Mouse (Mus musculus) liver, embryonic 15.5 days (tissue): ENCODE results near the gene Sde2. TPM values are rescaled to one million over a fixed set of nuclear protein-coding genes. Genes with fewer than 3 reads are reported as not detected.

Experiments
- ATAC-seq: fragments of 200-750 bp; cut with Nextera tagmentation; 2 replicates; pipeline ENCODE4 v1.8.0; 2017; ENCODE audit warnings: moderate number of reproducible peaks, mild to moderate bottlenecking, moderate library complexity; ENCODE audit not compliant: insufficient read depth
- H3K27ac ChIP-seq: fragments of 300-500 bp; sonication (generic); replicated peaks from 2 replicates; pipeline ENCODE4 v1.5.1; 2015; ENCODE audit warnings: mild to moderate bottlenecking, inconsistent platforms
- H3K27me3 ChIP-seq: fragments of 300-500 bp; sonication (generic); 2 replicates; pipeline ENCODE4 v1.6.1; 2015; ENCODE audit warnings: mild to moderate bottlenecking, inconsistent platforms
- H3K36me3 ChIP-seq: fragments of 300-500 bp; sonication (generic); replicated peaks from 2 replicates; pipeline ENCODE4 v1.6.1; 2015; ENCODE audit warnings: moderate library complexity, mild to moderate bottlenecking, inconsistent platforms
- H3K4me1 ChIP-seq: fragments of 300-500 bp; sonication (generic); replicated peaks from 2 replicates; pipeline ENCODE4 v1.6.1; 2015; ENCODE audit warnings: inconsistent platforms
- H3K4me2 ChIP-seq: fragments of 300-500 bp; sonication (generic); 2 replicates; pipeline ENCODE4 v1.6.1; 2015; ENCODE audit warnings: moderate library complexity, mild to moderate bottlenecking, inconsistent platforms
- H3K4me3 ChIP-seq: fragments of 300-500 bp; sonication (generic); replicated peaks from 2 replicates; pipeline ENCODE4 v1.5.1; 2015; ENCODE audit warnings: mild to moderate bottlenecking, inconsistent platforms
- H3K9ac ChIP-seq: fragments of 300-500 bp; sonication (generic); 2 replicates; pipeline ENCODE4 v1.6.1; 2015; ENCODE audit warnings: moderate library complexity, mild to moderate bottlenecking, inconsistent platforms
- H3K9me3 ChIP-seq: fragments of 300-500 bp; sonication (generic); replicated peaks from 2 replicates; pipeline ENCODE4 v1.6.1; 2016; ENCODE audit warnings: inconsistent platforms
- whole genome bisulfite sequencing: fragments of 180-500 bp; shearing (Covaris S2); methylation state at CpG from one replicate; pipeline ENCODE4 v1.1.7; 2015; ENCODE audit warnings: mixed read lengths; ENCODE audit not compliant: insufficient replicate concordance; 5-methylcytosine and 5-hydroxymethylcytosine counted together
- polyA plus RNA-seq: library from polyadenylated mRNA; unstranded; fragments of >200 nt; fragmentation: Nextera tagmentation; extraction: Ambion mirVana; gene quantifications from 2 replicates; pipeline ENCODE4 v1.2.1, GENCODE M21; 2015

Gene Sde2
- polyA plus RNA-seq, result 21.8 and 22.4 TPM in 2 replicates

- no peaks in the 10 kb centered on the region for H3K27me3 ChIP-seq
- under 1% methylated on average over 77 of the region's 77 CpGs for WGBS
Observed at GRCm38 (mm10) chr1:180850316-180851270, at the start of gene Sde2. Sde2 (plus strand) TSS chr1:180851127.

GRCm38 (mm10) chr1:180801466-180801994 lies 49.4 kb upstream of the Sde2 start:
- Histone ChIP-seq H3K4me2 (no peak overlapping the region), H3K4me3 (no peak overlapping the region), H3K36me3 (peaks cover 65% of the 10 kb centered on the region), H3K9me3 (no peaks in the 10 kb centered on the region), H3K27me3 (no peaks in the 10 kb centered on the region; the same call in 1 of the 2 replicates), H3K4me1 (peaks cover 30% of the 10 kb centered on the region), H3K9ac (no peak overlapping the region), H3K27ac (no peak overlapping the region)
- ATAC-seq, result no peak
- WGBS, result 87% methylated on average over 3 of the region's 3 CpGs

More at GRCm38 (mm10) chr1:180850316-180851270, at the start of gene Sde2:
- Histone ChIP-seq H3K4me2 (peak within 1 kb of the TSS; percentile 75), H3K9ac (peak within 1 kb of the TSS; percentile 81), H3K4me3 (peak within 1 kb of the TSS; percentile 85), H3K4me1 (peaks cover 60% of the 10 kb centered on the region), H3K36me3 (peaks cover 18% of the 10 kb centered on the region), H3K27ac (peak within 1 kb of the TSS; percentile 97), H3K9me3 (no peaks in the 10 kb centered on the region)
- peak; percentile 90 for ATAC-seq

GRCm38 (mm10) chr1:180803881-180804280 lies 47.0 kb upstream of the Sde2 start:
- H3K27me3 ChIP-seq, result no peaks in the 10 kb centered on the region
- 90% methylated on average over 6 of the region's 6 CpGs for WGBS
- H3K4me1 ChIP-seq, result peaks cover 49% of the 10 kb centered on the region
- H3K4me3 ChIP-seq, result no peak overlapping the region
- no peak overlapping the region for H3K4me2 ChIP-seq
- no peaks in the 10 kb centered on the region for H3K9me3 ChIP-seq
- peaks cover 86% of the 10 kb centered on the region for H3K36me3 ChIP-seq
- ATAC-seq, result no peak
- H3K9ac ChIP-seq, result no peak overlapping the region
- H3K27ac ChIP-seq, result no peak overlapping the region

GRCm38 (mm10) chr1:180808831-180809230 lies 42.1 kb upstream of the Sde2 start:
- no peaks in the 10 kb centered on the region for H3K9me3 ChIP-seq
- 0 out of 2 replicates have a peak overlapping the region, but pooled peaks have one; percentile 2 for H3K9ac ChIP-seq
- peak overlapping the region; percentile 77; the same call in 1 of the 2 replicates for H3K4me3 ChIP-seq
- 89% methylated on average over 5 of the region's 5 CpGs for WGBS
- peaks cover 57% of the 10 kb centered on the region for H3K4me1 ChIP-seq
- peak overlapping the region; percentile 70 for H3K4me2 ChIP-seq
- H3K27ac ChIP-seq, result no peak overlapping the region
- H3K27me3 ChIP-seq, result no peaks in the 10 kb centered on the region
- peaks cover 72% of the 10 kb centered on the region for H3K36me3 ChIP-seq
- ATAC-seq, result no peak

GRCm38 (mm10) chr1:180810976-180811375 lies 40.0 kb upstream of the Sde2 start:
- Histone ChIP-seq H3K36me3 (peaks cover 51% of the 10 kb centered on the region), H3K4me1 (peaks cover 60% of the 10 kb centered on the region), H3K4me2 (peak overlapping the region; percentile 70), H3K9ac (peak overlapping the region; percentile 94), H3K9me3 (no peaks in the 10 kb centered on the region), H3K27me3 (no peaks in the 10 kb centered on the region), H3K27ac (peak overlapping the region; percentile 58; the same call in 1 of the 2 replicates), H3K4me3 (peak overlapping the region; percentile 77)
- no peak for ATAC-seq
- WGBS, result 26% methylated on average over 7 of the region's 7 CpGs

GRCm38 (mm10) chr1:180811596-180812462 lies 39.1 kb upstream of the Sde2 start:
- H3K4me2 ChIP-seq, result peak overlapping the region; percentile 70
- H3K36me3 ChIP-seq, result peaks cover 42% of the 10 kb centered on the region
- H3K27ac ChIP-seq, result peak overlapping the region; percentile 100
- no peaks in the 10 kb centered on the region for H3K27me3 ChIP-seq
- peak overlapping the region; percentile 94 for H3K9ac ChIP-seq
- peaks cover 60% of the 10 kb centered on the region for H3K4me1 ChIP-seq
- ATAC-seq, result no peak
- H3K9me3 ChIP-seq, result no peaks in the 10 kb centered on the region
- 1% methylated on average over 27 of the region's 27 CpGs for WGBS
- peak overlapping the region; percentile 77 for H3K4me3 ChIP-seq

GRCm38 (mm10) chr1:180812463-180813408 lies 38.2 kb upstream of the Sde2 start:
- Histone ChIP-seq H3K36me3 (peaks cover 33% of the 10 kb centered on the region), H3K27ac (peak overlapping the region; percentile 100), H3K4me3 (peak overlapping the region; percentile 77), H3K4me1 (peaks cover 60% of the 10 kb centered on the region), H3K9me3 (no peaks in the 10 kb centered on the region), H3K4me2 (peak overlapping the region; percentile 41), H3K9ac (peak overlapping the region; percentile 94), H3K27me3 (no peaks in the 10 kb centered on the region)
- peak; percentile 22 for ATAC-seq
- WGBS, result under 1% methylated on average over 71 of the region's 71 CpGs

- peaks cover 62% of the 10 kb centered on the region for H3K4me1 ChIP-seq
- peak; percentile 82 for ATAC-seq
- WGBS, result 2% methylated on average over 65 of the region's 65 CpGs
Observed at GRCm38 (mm10) chr1:180813409-180813884, 37.5 kb upstream of the Sde2 start.

GRCm38 (mm10) chr1:180813885-180814740 lies 36.8 kb upstream of the Sde2 start, which contains the start of gene H3f3a:
H3f3a (minus strand) TSS chr1:180813943.
- H3K4me2 ChIP-seq, result peak within 1 kb of the TSS; percentile 77
- H3K27ac ChIP-seq, result peak within 1 kb of the TSS; percentile 100
- peaks cover 22% of the 10 kb centered on the region for H3K36me3 ChIP-seq
- H3K4me1 ChIP-seq, result peaks cover 65% of the 10 kb centered on the region
- H3K9me3 ChIP-seq, result no peaks in the 10 kb centered on the region
- no peaks in the 10 kb centered on the region for H3K27me3 ChIP-seq
- 2% methylated on average over 68 of the region's 69 CpGs for WGBS
- peak; percentile 71 for ATAC-seq
- peak within 1 kb of the TSS; percentile 94 for H3K9ac ChIP-seq
- peak within 1 kb of the TSS; percentile 77 for H3K4me3 ChIP-seq

More at GRCm38 (mm10) chr1:180813409-180813884, 37.5 kb upstream of the Sde2 start:
- Histone ChIP-seq H3K9me3 (no peaks in the 10 kb centered on the region), H3K27ac (peak overlapping the region; percentile 100), H3K27me3 (no peaks in the 10 kb centered on the region), H3K36me3 (peaks cover 27% of the 10 kb centered on the region), H3K4me3 (peak overlapping the region; percentile 77), H3K9ac (peak overlapping the region; percentile 94), H3K4me2 (peak overlapping the region; percentile 77)
